In the genomic region with DNA sequence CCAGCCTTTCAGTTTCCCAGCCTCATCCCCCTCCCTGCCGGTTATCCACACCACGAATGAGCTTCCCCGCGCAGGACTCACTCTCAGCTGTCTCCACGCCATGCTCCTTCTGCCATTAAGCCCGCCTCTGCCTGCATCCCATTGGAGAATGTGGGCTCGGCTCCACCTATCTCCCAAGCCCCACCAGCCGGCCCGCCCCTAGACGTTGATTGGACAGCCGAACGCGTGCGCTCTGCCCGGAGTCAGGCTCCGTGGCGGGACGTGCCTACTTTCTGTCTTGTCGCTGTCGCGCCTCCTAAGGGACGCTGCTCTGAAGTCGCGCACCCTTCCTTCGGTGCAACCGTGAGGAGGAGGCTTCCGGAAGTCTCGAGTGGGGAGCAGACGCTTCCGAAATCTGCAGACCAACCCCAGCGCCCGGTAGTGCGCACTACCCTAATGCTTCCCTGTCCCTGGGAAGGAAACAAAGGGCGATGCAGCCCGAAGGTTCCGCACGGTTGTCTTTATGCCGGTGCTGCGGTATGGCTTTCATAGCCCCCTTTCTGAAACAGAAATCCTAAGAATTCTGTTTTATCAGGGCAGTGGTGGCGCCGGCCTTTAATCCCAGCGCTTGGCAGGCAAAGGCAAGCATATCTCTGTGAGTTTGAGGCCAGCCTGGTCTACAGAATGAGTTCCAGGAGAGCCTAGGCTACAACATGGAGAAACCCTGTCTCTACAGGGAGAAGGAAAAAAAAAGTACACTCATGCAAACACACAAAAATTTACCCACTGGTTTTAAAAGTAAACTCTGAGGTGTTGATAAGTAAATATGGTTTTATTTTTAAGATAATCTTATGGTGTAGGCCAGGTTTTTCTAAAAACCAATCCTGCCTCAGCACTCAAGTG, we compare ENCODE assay signal across 8 mouse cellular contexts. TPM values are rescaled to one million over a fixed set of nuclear protein-coding genes. Genes with fewer than 3 reads are reported as not detected.
DNase-seq lines count a peak whose midpoint lies in the region; ATAC-seq lines count a peak whose summit lies in the region.

A gene (minus strand): TSS at position 403 of the 882 bp plus-strand sequence.

- WGBS in lung, embryonic 16.5 days, result under 1% methylated on average over 42 of the region's 42 CpGs

- H3K4me2 ChIP-seq in lung, embryonic 16.5 days (ENCODE audit: low read depth, low read length), result peak within 1 kb of the TSS; percentile 96

- H3K27ac ChIP-seq in lung, embryonic 16.5 days (ENCODE audit: low read length), result peak within 1 kb of the TSS; percentile 97

- ATAC-seq in hematopoietic stem cell, adult 5-6 weeks (replicated peaks in 1 of 2; ENCODE audit: insufficient read depth in 1 of 2, low FRiP score in 2 of 2, low TSS enrichment in 1 of 2, low read depth in 1 of 2, poor library complexity in 2 of 2, severe bottlenecking in 2 of 2), result peak; percentile 98 to 99
- peak; percentile 99 for ATAC-seq in lung, embryonic 16.5 days (ENCODE audit: low read depth)

- DNase-seq in MEL-GATA-1-ER (ENCODE audit: extremely low read depth, low read depth), result peak; percentile 92
- DNase-seq in cerebellum, adult 8-10 months, result peak; percentile 97
- peak; percentile 92 for DNase-seq in forelimb bud, embryonic 11.5 days (ENCODE audit: low read depth, low spot score)
- DNase-seq in layer of hippocampus, adult 9-10 months (ENCODE audit: low spot score), result peak; percentile 91
- DNase-seq in ovary, postnatal 10 days (ENCODE audit: low spot score), result peak; percentile 87
- peak; percentile 94 to 95 for DNase-seq in thymus, postnatal 10 days (ENCODE audit: low spot score in 2 of 2)

- H3K4me1 ChIP-seq in lung, embryonic 16.5 days (replicated peaks; ENCODE audit: control insufficient read depth, insufficient read depth, low read length), result peaks cover 11% of the 10 kb centered on the region

- no peaks in the 10 kb centered on the region for H3K27me3 ChIP-seq in lung, embryonic 16.5 days (ENCODE audit: control insufficient read depth, insufficient read depth, low read depth, low read length)

- peak within 1 kb of the TSS; percentile 75 for H3K4me3 ChIP-seq in lung, embryonic 16.5 days (ENCODE audit: low read length)

- H3K9me3 ChIP-seq in lung, embryonic 16.5 days (ENCODE audit: control insufficient read depth, low read length), result no peaks in the 10 kb centered on the region

- peak within 1 kb of the TSS; percentile 79 for H3K9ac ChIP-seq in lung, embryonic 16.5 days (ENCODE audit: low read length)

- H3K36me3 ChIP-seq in lung, embryonic 16.5 days (ENCODE audit: control insufficient read depth, insufficient read depth, low read length), result 0 out of 2 replicates have a peak, but pooled peaks cover 5% of the 10 kb centered on the region

RNA-seq across cellular contexts. Expression of the gene that starts here (rescaled TPM):
- total RNA-seq in hematopoietic stem cell, adult 5-6 weeks (2017), result 17.4 and 17.6 TPM in 2 replicates
- polyA plus RNA-seq in lung, embryonic 16.5 days (2015; fragmentation: Nextera tagmentation; extraction: Ambion mirVana), result 40.9 and 42.1 TPM in 2 replicates

Comparison
In these comparisons a context has a peak if more than half of its experiments do, and no peak if none do; other contexts are left out.
1. Peak in every context shown above with its lines: DNase-seq, ATAC-seq, H3K4me3 ChIP-seq and H3K27ac ChIP-seq.